Mouse (Mus musculus) fat pad, adult 2 months (tissue): ENCODE measurements around the gene Runx1.
A peak's percentile ranks its signal among the peaks of the same experiment; 100 is the strongest.

Experiments
- DNase-seq: peaks from one replicate; pipeline ENCODE4 v3.0.0-alpha.2; 2011; ENCODE audit warnings: low read depth, low spot score; ENCODE audit errors: extremely low read depth

Runx1 gene

DNA sequence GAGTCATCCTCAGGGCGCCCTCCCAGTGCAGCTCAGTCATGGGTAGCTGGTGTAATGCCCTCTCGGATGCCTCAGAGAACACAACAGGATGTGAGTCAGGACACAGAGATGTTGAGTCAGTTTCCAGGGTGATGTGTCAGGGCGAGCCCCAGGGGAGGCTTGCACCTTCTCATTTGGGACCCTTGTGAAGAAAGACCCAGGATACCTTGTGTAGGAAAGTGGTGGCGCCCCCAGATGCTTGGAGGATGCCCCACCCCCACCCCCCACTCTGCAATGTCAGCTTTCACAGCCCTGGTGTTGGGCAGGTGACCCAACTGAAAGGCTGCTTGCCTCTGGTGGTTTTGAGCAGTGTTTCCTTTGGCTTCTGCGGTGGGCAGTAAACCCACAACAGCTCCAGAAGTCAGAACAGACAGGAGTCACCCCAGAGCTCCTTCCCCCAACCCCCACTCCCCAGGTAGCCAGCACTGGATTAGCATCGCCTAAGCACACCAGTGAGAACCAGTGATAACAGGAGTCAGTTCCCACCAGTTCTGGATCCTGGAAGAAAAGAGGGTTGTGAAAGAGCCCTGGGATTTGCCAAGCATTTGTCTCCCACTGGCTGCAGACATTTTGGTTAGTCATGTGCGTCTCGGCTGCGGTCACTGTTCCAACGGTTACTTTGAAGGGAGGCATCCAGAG is 205.0 kb downstream of the Runx1 start:
- DNase-seq: no peak

DNA sequence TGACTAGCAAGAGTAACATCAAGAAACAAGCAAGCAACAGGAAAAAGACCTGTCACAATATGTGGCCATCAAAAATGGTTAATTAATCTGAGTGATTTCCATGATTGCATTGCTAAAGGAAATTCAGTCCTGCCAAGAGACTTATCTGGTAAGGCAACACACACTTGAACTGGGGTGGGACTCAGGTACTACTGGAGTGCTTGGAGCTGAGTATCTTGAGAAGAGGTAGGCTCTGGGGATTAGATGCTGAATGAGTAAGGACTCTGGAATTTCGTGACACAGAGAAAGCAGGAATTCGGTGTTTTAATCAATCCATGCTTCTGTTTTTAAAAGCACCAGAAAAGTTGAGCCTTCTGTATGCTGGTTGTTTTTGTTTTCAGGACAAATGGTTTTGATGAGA is 209.1 kb downstream of the Runx1 start:
- no peak for DNase-seq

DNA sequence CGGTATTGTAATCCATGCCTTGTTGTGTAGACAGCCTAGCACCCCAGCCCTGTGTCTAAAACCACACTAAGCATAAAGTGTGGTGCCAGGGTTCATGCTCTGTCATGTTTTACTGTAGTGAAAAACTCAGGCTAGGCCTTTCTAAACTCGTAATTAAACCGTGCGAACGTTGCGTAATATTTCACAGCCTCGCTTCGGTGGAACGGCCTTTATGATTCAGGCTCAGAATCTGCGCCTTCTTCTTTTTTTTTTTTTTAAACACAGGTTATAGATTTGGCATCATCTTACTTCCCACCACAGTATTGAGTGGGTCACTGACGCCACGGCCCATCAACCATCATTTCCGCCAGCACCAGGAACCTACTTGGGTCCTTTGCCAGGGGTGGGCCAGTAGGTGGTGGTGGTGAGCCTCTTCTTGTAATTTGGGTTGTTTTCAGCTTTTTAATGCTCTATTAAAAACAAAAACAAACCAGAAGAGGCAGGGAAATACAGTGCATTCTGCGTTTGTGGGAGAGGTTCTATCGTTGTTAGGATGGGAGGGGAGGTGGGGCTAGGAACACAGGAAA is 210.6 kb downstream of the Runx1 start:
- no peak for DNase-seq

DNA sequence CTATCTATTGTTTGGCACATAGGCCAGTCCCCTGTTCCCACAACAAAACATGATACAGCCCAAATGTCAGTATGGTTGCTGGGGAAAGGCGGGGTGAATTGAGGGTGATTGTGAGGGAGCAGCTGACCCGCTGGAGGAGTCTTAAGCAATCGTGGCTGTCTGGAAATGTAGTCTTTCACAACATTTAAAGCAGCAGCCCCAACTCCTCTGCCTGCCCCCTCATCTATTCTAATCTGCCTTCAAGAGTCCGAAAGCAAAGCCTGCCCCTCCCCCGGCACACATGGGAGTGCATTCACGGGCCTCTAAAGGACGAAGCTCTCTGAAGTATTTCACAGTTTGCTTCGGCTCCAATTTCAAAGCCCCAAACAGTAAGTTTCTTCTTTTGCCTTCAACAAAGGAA is 213.4 kb downstream of the Runx1 start:
- no peak for DNase-seq

DNA sequence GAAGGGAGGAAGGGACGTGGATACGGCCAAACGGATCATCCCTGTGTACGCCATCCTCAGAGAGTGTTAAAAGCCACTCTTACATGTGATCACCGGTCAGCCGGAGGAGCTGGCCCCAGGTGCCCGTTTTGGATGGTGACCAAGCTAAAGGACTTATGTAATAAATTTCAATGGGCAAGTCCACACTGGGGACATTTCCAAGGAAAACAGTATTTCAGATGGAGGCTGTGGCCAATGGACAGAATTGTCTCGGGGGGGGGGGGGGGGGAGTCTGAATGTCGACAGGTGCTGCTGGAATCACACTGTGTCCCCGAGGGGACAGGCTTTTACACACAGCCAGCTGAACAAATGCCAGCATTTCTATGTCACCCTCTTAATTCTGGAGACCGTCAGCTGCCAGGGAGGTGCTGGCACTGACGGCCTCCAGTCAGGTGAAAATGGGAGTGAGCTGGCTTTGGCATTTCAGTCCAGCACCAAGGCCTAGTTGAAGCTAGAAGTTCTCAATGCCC is 214.3 kb downstream of the Runx1 start:
- DNase-seq: no peak

DNA sequence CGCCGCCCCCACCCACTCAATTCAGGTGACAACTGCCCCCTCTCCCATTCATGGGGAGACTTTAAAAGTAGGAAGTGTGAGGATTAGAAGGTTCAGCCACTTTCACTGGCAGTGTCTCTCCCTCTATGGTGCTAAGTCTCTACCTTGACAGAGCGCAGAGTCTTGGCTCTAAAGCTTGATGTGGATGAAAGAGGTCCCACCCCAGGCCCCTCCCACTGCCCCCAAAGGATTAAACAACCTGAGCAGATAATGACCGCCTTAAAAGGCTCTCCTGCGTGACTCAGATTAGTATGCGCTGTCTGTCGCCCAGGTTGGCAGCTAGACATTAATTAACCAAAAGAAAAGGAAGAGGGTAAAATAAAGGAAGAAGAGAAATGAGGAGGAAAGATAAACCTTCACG is 215.5 kb downstream of the Runx1 start:
- no peak for DNase-seq

DNA sequence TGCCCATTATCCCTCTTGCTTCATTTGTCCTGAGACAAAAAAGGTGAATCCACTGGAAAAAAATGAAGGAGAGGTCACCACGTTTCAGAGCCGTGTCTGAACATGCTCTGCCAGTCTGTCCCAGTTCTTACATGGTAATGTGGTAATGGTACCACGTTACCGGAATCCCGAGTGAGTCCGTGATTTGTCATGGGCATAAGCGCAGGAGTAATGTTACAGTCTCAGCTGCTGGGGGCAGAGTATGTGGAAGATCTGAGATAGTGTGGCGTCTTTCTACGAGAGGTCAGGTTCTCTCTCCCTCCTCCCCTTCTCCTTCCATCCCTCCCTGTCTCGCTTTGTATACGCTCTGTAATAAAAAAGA is 216.3 kb downstream of the Runx1 start:
- DNase-seq: no peak

DNA sequence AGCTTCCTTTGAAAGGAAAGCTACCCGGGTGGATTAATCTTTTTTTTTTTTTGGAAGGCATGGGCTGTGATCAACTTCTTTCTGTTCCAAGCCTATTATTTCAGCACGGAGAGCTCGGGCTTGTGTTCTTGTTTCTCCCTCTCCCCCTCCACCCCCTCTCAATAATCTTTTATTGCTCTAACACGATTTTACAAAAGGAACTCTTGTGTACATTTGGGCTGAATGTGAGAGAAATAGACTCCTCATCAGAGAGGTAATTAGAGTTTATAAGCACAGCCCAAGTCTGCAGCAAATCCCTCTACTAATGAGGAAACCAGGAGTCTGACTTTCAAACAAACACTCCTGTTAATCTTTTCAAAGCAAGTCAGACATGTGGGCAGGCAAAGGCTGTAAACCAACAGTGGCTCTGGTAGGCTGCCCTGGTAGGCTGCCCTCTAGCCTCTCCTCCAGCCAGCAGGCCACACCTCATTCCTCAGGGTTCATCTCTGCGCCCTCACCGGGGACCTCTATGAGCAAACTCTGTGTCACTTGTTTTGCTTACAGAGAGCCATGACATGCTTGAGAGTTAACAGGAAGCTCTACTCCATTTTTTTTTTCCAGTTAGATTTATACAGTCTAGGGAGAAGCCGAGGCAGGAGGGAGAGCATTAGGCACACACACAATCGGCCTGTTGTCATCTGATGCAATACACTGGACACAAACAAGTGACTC is 216.8 kb downstream of the Runx1 start:
- DNase-seq: no peak

DNA sequence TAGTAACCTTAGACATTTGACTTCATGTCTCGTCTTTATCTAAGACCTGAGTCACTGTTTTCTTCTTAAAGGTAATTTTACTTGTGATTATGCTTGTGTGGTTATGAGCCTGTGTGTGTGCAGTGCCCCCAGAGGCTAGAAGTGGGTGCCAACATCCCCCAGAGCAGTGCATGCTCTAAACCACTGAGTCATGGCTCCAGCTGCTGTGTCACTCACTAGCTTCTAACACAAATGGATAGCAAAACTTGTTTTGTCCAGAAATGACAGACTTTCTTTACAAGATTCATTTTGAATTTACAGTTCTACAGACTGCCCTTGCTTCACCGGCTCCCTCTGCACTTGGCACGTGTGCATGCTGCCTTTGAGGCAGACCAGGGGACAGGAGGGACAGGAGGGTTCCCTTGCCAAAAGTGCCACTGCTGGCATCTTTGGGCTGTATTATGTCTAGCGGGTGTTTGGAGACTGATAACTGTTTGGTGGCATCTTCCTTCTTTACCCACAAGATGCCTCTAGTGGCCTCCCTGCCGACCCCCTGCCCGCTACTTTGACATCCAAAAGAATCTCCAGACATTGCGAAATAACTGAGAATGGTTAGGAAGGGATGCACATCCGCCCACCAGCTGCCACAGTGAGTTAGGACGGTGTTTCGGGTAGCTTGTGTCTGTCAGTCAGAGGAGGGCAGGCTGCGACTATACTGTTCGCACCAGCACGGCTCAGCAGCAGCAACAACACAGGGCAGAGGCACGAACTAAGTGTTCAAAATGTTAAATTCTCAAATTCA is 217.6 kb downstream of the Runx1 start:
- no peak for DNase-seq

DNA sequence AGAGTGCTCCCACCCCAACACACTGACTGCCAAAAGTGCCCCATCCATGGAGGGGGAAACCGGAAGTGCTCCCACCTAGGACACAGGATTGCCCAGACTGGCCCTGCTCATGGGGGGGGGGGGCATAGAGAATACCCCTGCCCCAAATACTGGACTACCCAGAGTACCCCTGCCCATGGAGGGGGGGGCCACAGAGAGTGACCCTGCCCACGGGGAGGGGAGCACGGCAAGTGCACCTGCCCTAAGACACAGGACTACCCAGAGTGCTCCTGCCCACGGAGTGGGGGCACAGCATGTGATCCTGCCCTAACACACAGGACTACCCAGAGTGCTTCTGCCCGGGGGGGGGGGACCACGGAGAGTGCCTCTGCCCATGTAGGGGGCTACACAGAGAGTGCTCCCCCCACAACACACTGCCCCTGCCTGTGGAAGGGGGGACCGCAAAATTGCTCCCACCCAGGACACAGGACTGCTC is 219.4 kb downstream of the Runx1 start:
- DNase-seq: no peak

DNA sequence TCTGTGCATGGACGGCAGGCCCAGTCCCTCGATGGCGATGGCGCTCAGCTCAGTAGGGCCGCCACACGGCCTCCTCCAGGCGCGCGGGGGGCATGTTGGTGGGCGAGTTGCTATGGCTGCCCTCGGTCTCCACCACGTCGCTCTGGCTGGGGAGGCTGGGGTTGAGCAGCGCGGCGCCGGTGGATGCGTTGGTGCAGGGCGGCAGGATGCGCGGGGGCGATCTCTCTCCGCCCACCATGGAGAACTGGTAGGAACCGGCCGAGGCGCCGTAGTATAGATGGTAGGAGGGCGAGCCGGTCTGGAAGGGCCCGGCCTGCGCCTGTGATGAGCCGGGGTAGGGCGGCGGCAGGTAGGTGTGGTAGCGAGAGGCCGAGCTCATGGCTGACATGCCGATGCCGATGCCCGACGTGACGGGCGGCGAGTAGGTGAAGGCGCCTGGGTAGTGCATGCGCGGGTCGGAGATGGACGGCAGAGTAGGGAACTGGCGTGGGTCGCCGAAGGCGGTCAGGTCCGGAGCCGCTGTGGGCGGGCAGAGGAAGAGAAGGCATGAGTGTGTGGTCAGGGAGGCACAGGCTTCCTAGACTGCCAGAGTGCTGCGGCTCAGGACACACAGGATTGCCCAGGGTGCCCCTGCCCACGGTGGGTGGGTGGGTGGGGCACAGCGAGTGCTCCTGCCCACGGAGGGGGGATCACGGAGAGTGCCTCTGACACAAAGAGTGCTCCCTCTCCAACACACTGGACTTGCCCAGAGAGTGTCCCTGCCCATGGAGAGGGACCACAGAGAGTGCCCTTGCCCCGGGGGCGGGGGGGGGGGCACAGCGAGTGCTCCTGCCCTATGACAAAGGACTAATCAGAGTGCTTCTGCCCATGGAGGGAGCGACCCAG is 220.1 kb downstream of the Runx1 start:
- no peak for DNase-seq

DNA sequence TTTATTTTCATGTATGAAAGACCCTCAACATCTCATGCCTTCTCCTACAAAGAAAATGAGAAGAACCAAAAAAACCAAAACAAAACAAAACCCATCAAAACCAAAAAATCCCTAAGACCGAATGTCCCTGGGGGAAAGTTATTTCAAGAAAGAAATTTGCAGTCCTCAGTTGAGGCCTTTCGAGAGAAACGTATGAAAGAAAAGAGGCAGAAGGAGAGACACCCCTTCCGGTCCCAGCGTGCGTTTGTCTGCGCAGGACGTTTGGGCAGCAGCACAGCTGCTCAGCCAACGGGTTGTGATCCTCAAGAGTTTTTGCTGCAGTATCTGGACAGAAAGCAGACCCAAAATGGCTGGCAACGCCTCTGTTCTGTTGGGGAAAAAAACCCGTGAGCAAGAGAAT is 223.4 kb downstream of the Runx1 start:
- no peak for DNase-seq

DNA sequence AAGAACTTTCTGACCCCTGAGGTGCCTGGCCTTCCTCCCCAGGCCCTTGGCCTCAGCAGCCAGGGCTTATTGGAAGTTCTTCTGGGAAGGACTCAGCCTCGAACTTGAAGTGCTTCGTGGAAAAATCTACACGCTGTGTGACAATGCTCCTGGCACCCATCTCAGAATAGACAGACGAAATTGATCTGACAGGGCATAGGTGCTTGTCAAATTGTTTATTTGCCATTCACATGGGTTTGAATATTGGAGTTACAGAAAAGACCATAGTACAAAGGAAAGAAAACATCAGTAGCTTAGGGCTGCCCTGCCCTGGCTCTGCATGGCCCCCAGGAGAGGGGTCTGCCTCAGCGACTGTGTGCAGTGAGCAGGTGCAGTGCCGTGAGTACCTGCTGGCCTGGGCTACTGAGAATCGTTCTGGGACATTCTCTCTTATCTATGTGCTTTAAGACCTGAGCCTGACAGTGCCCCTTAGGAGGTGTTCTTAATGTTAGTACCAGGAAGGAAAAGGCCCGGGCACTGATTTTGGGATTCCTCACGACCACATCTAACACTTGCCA is 224.6 kb downstream of the Runx1 start:
- no peak for DNase-seq

DNA sequence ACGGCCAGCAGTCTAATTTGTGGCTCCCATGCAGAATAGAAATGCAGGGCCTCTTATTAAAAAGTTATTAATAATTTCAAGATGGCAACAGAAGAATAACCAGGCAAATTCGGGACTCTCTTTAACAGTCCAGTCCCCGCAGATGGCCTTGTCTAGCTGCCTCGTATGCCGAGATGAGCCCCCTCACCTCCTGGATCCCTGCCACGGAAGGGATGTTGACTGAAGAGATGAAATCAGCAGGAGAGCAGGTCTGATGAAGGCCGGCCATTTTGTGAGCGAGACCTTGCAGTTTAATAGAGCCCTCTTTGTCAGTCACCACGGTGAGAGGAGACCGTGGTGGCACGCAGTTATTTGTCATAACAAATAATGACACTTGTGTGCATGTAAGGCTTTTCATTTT is 226.5 kb downstream of the Runx1 start:
- DNase-seq: no peak

DNA sequence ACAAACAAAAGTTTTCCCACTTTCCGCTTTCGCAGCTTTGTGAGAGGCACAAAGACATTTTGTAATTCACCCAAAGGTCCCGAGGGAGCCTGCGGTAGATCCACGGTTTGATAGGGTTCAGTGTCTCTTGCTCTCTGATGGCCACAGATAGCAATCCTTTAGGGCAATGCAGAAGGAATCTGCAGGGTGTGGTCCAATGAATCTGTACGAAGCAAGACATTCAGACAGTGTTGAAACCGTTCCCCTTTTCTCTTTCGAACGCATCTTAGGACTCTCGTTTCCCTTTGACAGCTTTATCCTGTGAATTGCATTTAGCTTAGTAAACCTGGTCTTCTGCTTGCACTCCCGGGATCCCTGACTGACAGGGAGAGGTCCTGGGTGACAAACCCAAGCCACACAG is 228.3 kb downstream of the Runx1 start:
- DNase-seq: no peak

DNA sequence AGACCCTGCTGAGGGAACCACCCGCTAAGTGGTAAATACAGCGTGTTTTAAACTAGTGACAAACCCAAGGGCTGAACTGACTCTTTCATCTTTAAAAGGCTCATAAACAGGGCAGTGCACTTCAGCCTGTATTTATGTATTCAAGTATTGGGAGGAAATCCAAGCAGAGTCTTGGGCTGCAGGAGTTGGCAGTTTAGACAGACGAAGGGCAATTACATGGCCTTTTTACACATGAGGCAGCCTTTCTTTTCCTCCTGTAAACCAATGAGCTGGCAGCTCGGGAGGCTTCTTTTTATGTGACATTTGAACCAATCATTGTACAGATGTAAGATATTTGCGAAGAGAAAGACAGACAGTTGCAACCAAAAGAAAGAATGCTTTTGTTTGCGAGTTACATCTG is 233.7 kb downstream of the Runx1 start:
- DNase-seq: no peak

DNA sequence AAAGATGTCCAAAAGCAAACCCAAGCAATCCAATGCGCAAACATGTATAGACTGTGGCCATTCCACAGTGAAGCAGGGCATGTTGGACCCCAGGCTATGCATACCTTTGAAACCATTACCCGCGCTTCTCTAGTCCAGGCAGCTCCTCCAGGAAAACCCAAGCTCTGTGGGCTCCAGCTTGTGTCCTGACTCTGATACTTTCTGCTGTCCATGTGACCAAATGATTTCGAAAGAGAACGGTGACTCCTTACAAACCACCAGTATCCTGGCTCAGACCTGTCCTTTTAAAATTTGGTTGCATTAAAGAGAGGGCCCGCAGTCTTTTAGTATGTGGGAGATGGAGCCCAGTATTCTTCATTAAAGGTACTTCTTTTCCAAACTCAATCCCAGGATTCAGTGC is 234.2 kb downstream of the Runx1 start:
- DNase-seq: no peak

DNA sequence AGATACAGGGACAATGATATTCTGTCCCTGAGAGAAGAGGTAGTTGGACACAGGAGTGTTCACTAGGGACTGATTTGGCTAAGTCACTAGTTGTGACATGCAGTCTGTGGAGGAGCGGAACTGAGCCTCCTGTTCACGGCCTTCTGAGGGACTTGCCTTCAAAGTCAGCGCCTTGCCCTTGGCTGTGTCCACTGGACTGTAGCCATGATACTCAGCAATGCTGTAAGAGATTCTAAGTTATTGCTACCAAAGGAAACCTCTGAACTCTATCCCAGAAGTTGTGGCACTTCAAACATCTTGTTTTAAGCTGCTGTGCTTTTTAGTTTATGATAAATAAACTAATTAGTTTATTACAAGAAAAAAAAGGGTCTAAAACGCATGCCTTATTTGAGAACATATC is 238.1 kb downstream of the Runx1 start:
- DNase-seq: no peak

DNA sequence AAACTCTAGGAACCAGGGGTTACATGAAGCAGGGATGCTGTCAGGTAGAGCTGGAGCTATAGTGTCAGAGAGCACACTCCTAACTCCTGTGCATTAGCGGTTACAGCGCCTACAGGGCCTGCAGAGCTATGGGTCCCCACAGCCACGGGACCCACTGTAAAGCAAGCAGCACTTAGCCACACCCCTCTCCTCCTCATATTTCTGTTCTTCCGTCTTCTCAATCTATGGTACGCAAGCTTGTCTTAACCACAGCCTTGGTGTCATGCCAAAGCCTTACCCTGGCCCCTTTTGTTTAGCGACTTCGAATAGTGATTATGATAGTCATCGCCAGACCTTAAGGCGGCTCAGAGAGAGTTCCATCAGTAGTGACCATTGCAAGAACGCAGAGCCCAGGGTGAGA is 244.2 kb downstream of the Runx1 start:
- no peak for DNase-seq

DNA sequence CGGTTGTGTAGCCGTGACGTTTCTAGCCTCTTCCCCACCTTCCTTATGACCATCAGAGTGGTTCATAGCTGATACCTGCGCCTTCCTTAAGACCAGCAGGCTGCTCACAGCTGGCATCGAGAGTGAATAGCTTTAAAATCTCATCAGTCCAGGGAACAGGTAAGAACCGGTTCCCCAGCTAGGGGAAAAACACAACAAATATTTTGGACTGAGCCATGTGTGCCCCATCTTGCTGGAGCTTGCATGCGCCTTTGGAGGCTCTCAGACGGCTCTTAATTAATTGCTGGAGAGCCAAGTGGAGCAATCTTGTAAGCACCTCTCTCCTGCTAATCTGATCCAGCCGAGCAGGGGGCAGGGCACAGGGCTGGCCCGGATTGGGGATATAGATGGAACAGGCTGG is 245.0 kb downstream of the Runx1 start:
- peak; percentile 73 for DNase-seq
